Mouse (Mus musculus) naive thymus-derived CD4-positive, alpha-beta T cell, adult 2 months (primary cell): ENCODE results near the gene Mfn2.

Experiments used
- DNase-seq: peaks from one replicate; pipeline ENCODE4 v3.0.0-alpha.2; 2011; ENCODE audit warnings: low read depth

The Mfn2 gene

DNA sequence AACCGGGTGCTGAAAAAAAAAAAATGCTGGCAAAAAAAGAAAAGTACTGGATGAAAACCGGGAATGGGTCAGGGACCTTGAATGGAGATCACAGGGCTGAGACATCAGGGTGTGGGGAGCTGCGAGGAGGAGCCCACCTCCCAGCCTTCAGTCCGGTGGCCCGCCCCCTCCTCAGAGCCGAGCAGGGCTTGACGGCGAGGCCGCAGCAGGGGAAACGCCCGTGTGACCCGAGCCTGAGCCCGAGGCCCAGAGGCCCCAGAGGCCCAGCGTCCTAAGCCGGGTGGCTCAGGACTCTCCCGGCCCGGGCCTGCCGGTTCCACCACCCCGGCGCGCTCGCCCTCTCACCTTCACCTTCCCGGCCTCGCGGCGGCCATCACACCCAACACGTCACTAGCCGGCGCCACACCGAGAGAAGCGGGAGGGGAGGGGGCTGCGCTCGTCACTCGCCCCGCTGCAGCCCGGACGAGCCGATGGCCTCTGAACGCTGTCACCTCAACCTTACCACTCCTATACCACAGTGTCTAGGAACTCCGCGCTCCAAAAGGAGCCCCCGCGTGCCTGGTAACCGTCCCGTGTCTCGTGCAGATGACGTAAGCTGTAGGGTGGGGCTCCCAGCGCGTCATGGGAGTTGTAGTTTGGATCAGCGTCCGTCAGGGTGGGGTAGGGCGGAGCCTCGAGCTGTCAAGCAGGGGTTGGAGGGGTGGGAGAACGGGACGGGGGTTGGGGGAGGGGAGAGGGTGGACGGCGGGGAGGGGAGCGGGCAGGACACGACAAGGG lies at the start of gene Mfn2:
Mfn2 (minus strand) TSS at position 392 of the 777 bp plus-strand sequence.
- peak; percentile 93 for DNase-seq

DNA sequence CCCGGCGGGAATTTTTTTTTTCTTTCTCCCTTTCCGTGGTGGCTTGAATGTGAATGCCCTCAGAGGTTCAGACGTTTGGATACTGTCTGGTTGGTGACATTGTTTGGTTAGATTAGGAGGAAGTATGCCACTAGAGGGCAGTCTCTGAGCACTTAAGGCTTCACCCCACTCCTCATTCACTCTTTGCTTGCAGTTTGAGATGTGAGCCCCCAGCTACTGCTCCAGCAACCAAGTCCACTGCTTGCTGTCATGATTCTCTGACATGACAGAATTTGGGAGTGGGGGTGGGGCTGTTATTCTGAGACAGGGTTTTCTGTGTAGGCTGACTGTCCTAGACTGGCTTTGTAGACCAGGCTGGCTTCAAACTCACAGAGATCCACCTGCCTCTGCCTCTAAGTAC lies 49.1 kb upstream of the Mfn2 start:
- DNase-seq = peak; percentile 61

- no peak for DNase-seq
These were observed 43.0 kb upstream of the Mfn2 start for GRCm38 (mm10) chr4:147947511-147947910.

- no peak for DNase-seq
These were observed 38.5 kb upstream of the Mfn2 start for GRCm38 (mm10) chr4:147943005-147943404.

- peak; percentile 42 for DNase-seq
These were observed 36.8 kb upstream of the Mfn2 start for GRCm38 (mm10) chr4:147941045-147942020.

GRCm38 (mm10) chr4:147940576-147941044 lies 36.1 kb upstream of the Mfn2 start, which contains the start of gene 2510039O18Rik:
Gene 2510039O18Rik, plus strand, starts transcription at chr4:147940895.
- peak; percentile 90 for DNase-seq

GRCm38 (mm10) chr4:147940111-147940510 lies 35.6 kb upstream of the Mfn2 start:
- no peak for DNase-seq

GRCm38 (mm10) chr4:147938148-147939096 lies 33.9 kb upstream of the Mfn2 start:
- no peak for DNase-seq

GRCm38 (mm10) chr4:147937486-147937885 lies 33.0 kb upstream of the Mfn2 start:
- no peak for DNase-seq

DNA sequence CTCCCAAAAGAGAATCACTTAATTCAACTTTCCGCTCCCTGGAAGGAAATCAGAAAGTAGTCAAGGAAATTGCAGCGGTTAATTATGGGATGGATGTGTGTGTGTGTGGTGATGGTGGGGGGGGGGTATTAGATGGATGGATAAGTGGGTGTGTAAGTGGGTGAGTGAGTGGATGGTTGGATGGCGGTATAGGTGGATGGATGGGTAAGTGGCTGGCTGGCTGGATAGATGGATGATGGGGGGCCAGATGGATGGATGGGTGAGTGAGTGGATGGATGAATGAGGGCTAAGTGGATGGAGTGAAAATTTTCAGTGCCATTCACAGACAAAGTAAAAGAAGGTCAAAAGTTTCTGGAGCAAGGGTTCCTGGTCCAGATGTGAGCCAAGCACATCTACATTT lies 32.5 kb upstream of the Mfn2 start:
- DNase-seq = no peak

GRCm38 (mm10) chr4:147936331-147936954 lies 31.9 kb upstream of the Mfn2 start, which contains the start of gene Plod1:
Gene Plod1, minus strand, starts transcription at chr4:147936767.
- peak; percentile 75 for DNase-seq

DNA sequence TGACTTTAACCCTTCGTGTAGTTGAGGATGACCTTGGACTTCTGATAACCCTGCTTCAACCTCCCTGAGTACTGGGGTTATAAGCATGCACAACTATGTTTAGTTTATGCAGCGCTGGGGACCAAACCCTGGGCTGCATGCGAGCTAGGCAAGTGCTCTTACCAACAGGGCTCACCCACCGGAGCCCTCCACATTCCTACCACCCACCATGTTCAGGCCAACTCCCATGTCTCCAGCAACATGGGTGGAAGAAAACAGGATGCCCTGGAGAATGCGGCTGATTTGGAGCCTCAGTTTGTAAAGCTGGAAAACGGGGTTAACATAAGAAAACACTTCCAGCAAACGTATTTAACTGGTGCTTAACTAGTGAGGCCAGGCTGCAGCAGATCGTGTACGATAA lies 31.4 kb upstream of the Mfn2 start:
- peak; percentile 27 for DNase-seq

GRCm38 (mm10) chr4:147934611-147935010 lies 30.1 kb upstream of the Mfn2 start:
- no peak for DNase-seq

GRCm38 (mm10) chr4:147934134-147934533 lies 29.6 kb upstream of the Mfn2 start:
- no peak for DNase-seq

DNA sequence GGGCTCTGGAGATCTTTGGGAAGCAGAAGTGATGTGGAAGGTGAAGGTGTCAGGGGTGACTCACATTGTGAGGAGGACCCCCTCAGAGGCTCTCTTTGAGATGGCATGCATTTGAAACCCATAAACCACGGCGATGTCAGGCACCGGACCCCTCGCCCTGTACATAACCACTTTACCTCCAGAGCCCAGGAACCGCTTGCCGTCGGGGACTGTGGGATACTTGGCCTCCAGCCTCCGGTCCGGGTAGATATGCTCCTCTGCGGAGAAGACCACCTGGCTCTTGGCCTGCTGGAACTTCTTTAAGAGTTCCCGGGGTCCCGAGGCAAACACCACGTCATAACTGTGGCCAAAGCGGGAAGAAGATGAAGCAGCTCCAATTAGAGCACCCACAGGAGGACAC lies 26.4 kb upstream of the Mfn2 start:
- DNase-seq = no peak

DNA sequence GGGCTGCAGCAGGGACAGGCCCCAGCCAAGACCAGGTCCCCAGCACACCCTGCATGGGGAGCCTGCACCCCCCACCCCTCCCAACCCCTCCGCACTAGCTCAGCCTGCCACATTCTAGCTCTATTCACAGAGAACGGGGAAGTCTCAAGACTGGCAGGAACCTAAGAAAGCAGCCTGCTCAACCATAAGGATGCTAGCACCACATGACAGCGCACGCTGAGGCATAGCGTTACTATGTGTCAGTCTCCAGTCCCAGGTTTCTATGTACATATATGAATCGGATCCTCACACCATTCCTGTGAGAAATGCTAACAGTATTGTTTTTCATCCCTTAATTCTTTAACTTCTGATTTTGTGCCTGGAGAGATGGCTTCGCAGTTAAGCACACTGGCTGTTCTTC lies 24.0 kb upstream of the Mfn2 start:
- DNase-seq = no peak

DNA sequence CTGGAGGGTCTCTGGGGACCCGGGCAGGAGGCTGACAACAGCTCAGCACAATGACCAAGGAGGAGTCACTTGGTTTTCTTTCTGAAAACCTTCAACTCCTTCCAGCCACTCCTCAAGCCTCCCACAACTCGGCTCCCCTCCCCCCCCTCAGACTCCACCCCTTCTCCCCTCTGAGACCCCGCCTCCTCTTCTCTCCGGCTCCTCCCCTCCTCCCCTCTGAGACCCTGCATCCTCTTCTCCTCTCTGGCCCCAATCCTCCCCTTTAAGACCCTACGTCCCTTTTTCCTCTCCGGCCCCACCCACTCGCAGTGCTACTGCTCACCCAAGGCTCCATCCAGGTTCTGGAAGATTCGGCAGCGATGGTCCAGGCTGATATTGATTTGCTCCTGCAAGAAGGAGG lies 23.6 kb upstream of the Mfn2 start:
- DNase-seq = no peak

DNA sequence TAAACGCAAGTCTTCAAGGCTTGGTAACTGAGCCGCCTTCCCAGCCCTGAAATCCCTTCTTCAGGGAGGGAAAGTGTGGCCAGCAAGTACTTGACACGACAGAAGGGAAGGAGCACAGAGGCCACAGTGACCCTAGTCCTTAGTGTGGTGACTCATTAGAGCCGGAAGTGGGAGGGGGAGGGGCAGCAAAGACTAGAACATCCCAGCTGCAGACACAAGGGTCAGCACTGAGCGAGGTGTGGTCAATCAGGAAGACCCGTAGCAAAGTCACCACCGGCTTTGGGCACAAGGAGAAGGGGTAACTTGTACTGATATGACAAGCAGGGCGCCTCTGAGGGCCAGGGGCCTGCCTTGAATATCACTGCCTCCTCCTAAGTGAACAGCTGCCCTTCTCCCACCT lies 23.2 kb upstream of the Mfn2 start:
- no peak for DNase-seq

DNA sequence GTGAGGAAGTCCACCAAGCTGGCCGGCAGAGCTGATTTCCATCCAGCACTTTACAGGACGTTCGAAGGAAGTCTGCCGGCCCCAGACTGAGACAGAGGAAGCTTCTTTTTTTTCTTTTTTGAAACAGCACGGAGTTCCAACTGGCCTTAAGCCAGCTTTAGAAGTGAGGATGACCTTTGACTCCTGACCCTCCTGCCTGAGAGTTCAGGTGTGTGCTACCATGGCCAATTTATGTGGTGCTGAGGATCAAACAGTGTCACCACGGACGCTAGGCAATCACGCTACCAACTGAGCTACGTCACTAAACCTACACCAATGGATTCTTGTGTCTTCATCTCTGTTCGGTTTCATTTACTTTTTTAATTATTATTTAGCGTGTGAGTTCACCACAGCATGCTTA lies 17.8 kb upstream of the Mfn2 start:
- no peak for DNase-seq

DNA sequence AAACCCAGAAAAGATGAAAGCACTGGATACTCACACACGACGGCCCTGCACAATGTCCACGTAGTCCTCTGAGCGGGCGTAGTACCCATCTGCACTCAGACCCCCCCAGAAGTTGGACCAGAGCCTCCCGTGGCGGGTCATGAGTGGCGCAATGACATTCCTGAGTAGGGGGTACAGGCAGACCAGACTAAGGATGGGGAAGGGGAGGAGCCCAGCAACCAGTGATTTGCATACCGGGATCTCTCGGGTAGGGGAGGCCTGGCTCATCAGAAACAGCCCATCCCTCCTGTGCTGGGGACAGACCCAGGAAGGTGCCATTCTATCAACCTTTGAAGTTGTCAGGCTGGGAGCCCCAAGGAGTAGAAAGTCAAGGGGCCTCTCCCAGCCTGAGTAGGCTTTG lies 16.5 kb upstream of the Mfn2 start:
- no peak for DNase-seq
